Mouse (Mus musculus) limb, embryonic 14.5 days (tissue): Measurements from ENCODE around the gene Klf7. TPM values are rescaled to one million over a fixed set of nuclear protein-coding genes. Genes with fewer than 3 reads are reported as not detected.

ENCODE experiments used
- ATAC-seq: fragments of 200-750 bp; cut with Nextera tagmentation; 2 replicates; pipeline ENCODE4 v1.8.0; 2017; ENCODE audit warnings: low read depth, moderate number of reproducible peaks, moderate TSS enrichment; ENCODE audit not compliant: low FRiP score
- DNase-seq: peaks from one replicate; pipeline ENCODE4 v3.0.0-alpha.2; 2015; ENCODE audit warnings: low spot score
- H3K27ac ChIP-seq: fragments of 300-500 bp; sonication (generic); replicated peaks from 2 replicates; pipeline ENCODE4 v1.5.1; 2014; ENCODE audit warnings: low read depth, mild to moderate bottlenecking, low read length, moderate library complexity, mixed read lengths
- H3K27me3 ChIP-seq: fragments of 300-500 bp; sonication (generic); 2 replicates; pipeline ENCODE4 v1.6.1; 2014; ENCODE audit warnings: low read length, mixed read lengths; ENCODE audit not compliant: control insufficient read depth, insufficient read depth
- H3K36me3 ChIP-seq: fragments of 300-500 bp; sonication (generic); 2 replicates; pipeline ENCODE4 v1.6.1; 2014; ENCODE audit warnings: mild to moderate bottlenecking, low read length, moderate library complexity, mixed read lengths; ENCODE audit not compliant: control insufficient read depth, insufficient read depth
- H3K4me1 ChIP-seq: fragments of 300-500 bp; sonication (generic); 2 replicates; pipeline ENCODE4 v1.6.1; 2014; ENCODE audit warnings: antibody characterized with exemption, low read length, mixed read lengths; ENCODE audit not compliant: control insufficient read depth, insufficient read depth
- H3K4me2 ChIP-seq: fragments of 300-500 bp; sonication (generic); replicated peaks from 2 replicates; pipeline ENCODE4 v1.6.1; 2014; ENCODE audit warnings: low read depth, mild to moderate bottlenecking, low read length, moderate library complexity; ENCODE audit not compliant: severe bottlenecking
- H3K4me3 ChIP-seq: fragments of 300-500 bp; sonication (generic); replicated peaks from 2 replicates; pipeline ENCODE4 v1.5.1; 2014; ENCODE audit warnings: low read length
- H3K9ac ChIP-seq: fragments of 300-500 bp; sonication (generic); 2 replicates; pipeline ENCODE4 v1.6.1; 2014; ENCODE audit warnings: mild to moderate bottlenecking, low read depth, low read length, moderate library complexity; ENCODE audit not compliant: severe bottlenecking
- H3K9me3 ChIP-seq: fragments of 300-500 bp; sonication (generic); 2 replicates; pipeline ENCODE4 v1.6.1; 2016; ENCODE audit warnings: low read length; ENCODE audit not compliant: control insufficient read depth
- POLR2A ChIP-seq: fragments of 200-500 bp; IDR thresholded peaks from 2 replicates; pipeline ENCODE4 v1.8.0; 2012; ENCODE audit warnings: inconsistent platforms, mild to moderate bottlenecking, moderate library complexity, borderline replicate concordance; ENCODE audit not compliant: insufficient read depth, insufficient read length; ENCODE audit errors: extremely low read depth
- WGBS: fragments of 180-500 bp; shearing (Covaris S2); extraction: QIAGEN DNeasy Blood & Tissue Kit; methylation state at CpG from one replicate; pipeline ENCODE4 v1.1.7; 2014; 5-methylcytosine and 5-hydroxymethylcytosine counted together
- polyA plus RNA-seq, 2 experiments: library from polyadenylated mRNA; depleted of rRNA in 1 of 2; stranded (reverse) in 1 of 2; unstranded in 1 of 2; fragments of >200 nt; fragmentation: Nextera tagmentation in 1 of 2; extraction: Ambion mirVana in 1 of 2; gene quantifications; 2 replicates each; pipeline versions ENCODE4 v1.2.1 to v1.2.3; 2012 to 2014

Klf7 gene
- polyA plus RNA-seq, 2 experiments = 10.2 to 18.7 TPM

DNA sequence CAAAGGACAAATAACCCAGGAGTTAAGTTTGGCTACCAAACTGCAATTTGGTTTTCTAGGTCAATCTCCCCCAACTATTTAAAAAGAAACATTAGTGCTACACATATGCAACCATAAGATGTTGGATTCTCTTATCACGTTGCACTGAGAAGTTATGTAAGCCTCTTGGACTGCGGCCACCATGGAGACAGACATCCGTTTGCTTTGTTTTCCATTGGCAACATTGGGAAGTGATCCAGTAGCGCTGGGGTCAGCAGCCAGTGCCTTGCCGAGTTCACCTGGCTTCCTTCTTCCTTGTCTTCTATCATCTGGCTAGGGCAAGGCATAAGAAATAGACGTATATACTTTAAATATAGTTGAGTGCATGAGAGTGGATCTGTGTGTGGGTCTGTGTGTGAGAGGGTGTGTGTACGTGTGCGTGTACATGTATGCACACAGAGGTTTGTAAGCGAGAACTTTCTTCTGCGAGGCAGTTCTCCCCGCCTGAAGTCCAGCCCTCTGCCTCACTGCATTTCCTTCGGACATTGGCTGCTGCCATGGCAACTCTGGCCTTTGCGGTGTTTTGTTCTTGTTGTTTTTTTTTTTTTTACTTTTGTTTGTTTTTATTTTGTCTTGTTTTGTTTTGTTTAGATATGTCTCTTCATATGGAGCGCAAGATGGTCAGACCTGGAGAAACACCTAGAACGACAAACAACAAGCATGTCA, 86.8 kb downstream of the Klf7 start:
- 89% methylated on average over 15 of the region's 15 CpGs for WGBS
- H3K27me3 ChIP-seq = no peaks in the 10 kb centered on the region
- no peak overlapping the region for H3K4me3 ChIP-seq
- no peak overlapping the region for H3K27ac ChIP-seq
- H3K4me2 ChIP-seq = no peak overlapping the region
- no peak for ATAC-seq
- no peaks in the 10 kb centered on the region for H3K4me1 ChIP-seq
- peaks cover 12% of the 10 kb centered on the region for H3K36me3 ChIP-seq
- TF ChIP-seq POLR2A = no peak
- no peak overlapping the region for H3K9ac ChIP-seq
- H3K9me3 ChIP-seq = no peaks in the 10 kb centered on the region
- DNase-seq = no peak

- H3K9me3 ChIP-seq = no peaks in the 10 kb centered on the region
- H3K4me1 ChIP-seq = no peaks in the 10 kb centered on the region
- H3K4me3 ChIP-seq = no peak overlapping the region
- no peak overlapping the region for H3K27ac ChIP-seq
- H3K4me2 ChIP-seq = no peak overlapping the region
- ATAC-seq (no peak), DNase-seq (no peak)
- TF ChIP-seq POLR2A = no peak
- no peaks in the 10 kb centered on the region for H3K27me3 ChIP-seq
- H3K36me3 ChIP-seq = peaks cover 12% of the 10 kb centered on the region; the same call in 1 of the 2 replicates
- 92% methylated on average over 9 of the region's 9 CpGs for WGBS
- H3K9ac ChIP-seq = no peak overlapping the region
Observed at GRCm38 (mm10) chr1:64032502-64033231, 89.4 kb downstream of the Klf7 start.

GRCm38 (mm10) chr1:64021986-64022385, 100.1 kb downstream of the Klf7 start:
- H3K36me3 ChIP-seq = no peaks in the 10 kb centered on the region
- H3K4me2 ChIP-seq = no peak overlapping the region
- no peaks in the 10 kb centered on the region for H3K9me3 ChIP-seq
- ATAC-seq (no peak), DNase-seq (no peak)
- H3K27me3 ChIP-seq = no peaks in the 10 kb centered on the region
- no peak overlapping the region for H3K4me3 ChIP-seq
- WGBS = 93% methylated on average over 3 of the region's 3 CpGs
- H3K27ac ChIP-seq = no peak overlapping the region
- H3K9ac ChIP-seq = no peak overlapping the region
- H3K4me1 ChIP-seq = peaks cover 27% of the 10 kb centered on the region
- no peak for TF ChIP-seq POLR2A

DNA sequence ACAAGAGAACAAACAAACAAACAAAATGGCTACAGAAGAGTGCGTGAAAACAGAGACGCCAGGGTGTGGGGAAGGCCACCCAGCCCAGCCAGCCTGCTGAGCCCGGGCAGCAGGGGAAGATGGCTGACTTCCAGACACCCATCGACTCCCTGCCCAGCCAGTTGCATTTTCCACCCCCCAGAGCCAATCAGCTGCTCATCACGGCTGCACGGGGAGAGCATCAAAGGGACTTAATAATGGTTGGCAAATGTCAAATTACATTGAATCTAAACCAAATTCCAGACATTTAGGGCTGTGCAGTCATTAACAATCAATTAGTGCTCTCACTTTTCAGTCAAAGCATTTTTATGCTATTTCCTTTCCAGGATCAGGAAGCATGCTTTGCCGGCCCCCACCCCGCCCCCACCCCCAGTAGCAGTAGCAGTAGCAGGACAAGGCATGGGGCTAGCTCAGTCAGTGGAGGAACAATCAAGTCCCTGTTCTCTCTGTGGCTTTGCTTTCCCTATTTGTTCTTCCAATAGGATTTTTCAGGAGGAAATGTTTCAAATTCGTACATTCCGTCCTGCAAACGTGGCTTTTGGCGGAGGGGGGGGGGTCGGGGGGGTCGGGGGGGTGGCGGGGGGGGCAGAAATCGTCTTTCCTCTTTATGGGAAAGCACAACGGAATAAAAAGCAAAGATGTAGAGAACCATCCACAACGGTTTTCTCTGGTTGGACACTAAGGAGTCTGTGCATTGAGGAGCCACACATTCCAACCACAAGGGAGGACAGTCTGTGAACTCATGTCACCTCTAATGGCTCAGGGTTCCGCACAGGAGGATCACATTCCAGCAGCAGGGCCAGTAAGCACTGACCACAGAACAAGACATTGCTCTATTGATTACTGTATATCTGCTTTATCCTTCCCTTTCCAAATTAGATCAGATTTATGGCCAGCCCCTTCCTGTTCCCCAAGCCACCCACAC, 101.1 kb downstream of the Klf7 start:
- TF ChIP-seq POLR2A = no peak
- peak; percentile 70; the same call in 1 of the 2 replicates for ATAC-seq
- H3K9ac ChIP-seq = no peak overlapping the region
- peaks cover 27% of the 10 kb centered on the region for H3K4me1 ChIP-seq
- H3K27ac ChIP-seq = no peak overlapping the region
- H3K36me3 ChIP-seq = no peaks in the 10 kb centered on the region
- WGBS = 31% methylated on average over 19 of the region's 19 CpGs
- DNase-seq = peak; percentile 16
- H3K9me3 ChIP-seq = no peaks in the 10 kb centered on the region
- no peak overlapping the region for H3K4me3 ChIP-seq
- H3K4me2 ChIP-seq = peak overlapping the region; percentile 32
- H3K27me3 ChIP-seq = no peaks in the 10 kb centered on the region

- Histone ChIP-seq H3K9ac (no peak overlapping the region), H3K4me1 (peaks cover 31% of the 10 kb centered on the region), H3K4me2 (no peak overlapping the region), H3K27me3 (no peaks in the 10 kb centered on the region), H3K4me3 (no peak overlapping the region), H3K9me3 (no peaks in the 10 kb centered on the region), H3K36me3 (no peaks in the 10 kb centered on the region), H3K27ac (peak overlapping the region; percentile 16; the same call in 1 of the 2 replicates)
- DNase-seq (no peak), ATAC-seq (no peak)
- WGBS = 42% methylated on average over 6 of the region's 6 CpGs
- no peak for TF ChIP-seq POLR2A
Observed at GRCm38 (mm10) chr1:64019127-64019635, 102.9 kb downstream of the Klf7 start.
